Mouse (Mus musculus) urinary bladder, postnatal 25 days (tissue): Measurements from ENCODE around the gene Rhbg.
"Not testable (repeated sequence)": the region's sequence is repeated elsewhere in the genome, so short reads cannot be mapped to it uniquely, and the experiment has no call there.

Experiments
- DNase-seq: peaks from one replicate; pipeline ENCODE4 v3.0.0; 2022; ENCODE audit warnings: low spot score

The Rhbg gene

DNA sequence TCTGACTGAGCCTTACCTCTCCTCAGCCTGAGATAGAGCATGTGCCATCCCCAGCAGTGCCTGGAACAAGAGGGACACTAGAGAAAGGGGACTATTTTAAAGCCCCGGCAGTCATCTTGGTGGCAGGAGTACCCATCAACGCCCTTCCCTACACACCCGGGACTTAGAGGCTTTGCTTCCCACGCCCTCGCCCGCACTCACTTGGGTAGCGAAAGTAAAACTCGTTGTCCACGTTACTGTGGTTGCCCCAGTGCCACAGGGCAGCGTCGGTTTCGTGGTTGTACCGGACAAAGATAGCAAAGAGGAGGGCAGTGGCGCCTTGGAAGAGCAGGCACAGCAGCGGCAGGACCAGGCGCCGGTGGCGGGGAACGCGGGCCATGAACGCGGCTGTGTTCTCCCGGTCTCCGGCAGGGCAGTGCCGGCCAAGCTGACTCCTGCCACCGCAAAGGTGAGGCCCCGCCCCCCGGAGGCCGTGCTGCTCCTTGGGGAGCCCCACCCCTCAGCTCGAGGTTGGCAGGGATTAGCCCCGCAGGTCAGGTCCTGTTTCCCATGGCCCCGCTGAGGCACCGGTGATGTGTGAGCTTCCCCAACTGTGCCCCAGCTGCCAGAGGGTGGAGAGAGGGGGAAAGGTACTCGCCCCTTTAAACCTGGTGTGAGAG, at the start of gene Rhbg:
Gene Rhbg, minus strand, starts transcription at position 442 of the 659 bp plus-strand sequence.
- DNase-seq: peak; percentile 64

DNA sequence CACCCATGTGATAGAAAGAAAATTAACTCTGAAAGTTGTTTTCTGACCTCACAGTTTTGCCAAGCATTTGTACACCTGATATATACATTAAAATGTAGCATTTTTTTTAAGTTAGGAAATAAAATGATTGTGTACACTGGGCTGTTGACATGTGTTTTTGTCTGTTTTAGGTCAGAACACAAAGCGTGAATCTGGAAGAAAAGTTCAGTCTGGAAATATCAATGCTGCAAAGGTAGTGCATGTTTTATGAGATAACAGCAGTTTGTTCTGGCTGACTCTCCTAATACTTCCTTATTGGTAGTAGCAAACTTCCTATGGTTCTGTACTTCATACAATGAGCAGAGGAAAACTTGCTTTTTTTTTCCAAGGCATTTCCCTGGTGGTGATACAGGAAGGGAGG, 44.7 kb upstream of the Rhbg start:
- no peak for DNase-seq

DNA sequence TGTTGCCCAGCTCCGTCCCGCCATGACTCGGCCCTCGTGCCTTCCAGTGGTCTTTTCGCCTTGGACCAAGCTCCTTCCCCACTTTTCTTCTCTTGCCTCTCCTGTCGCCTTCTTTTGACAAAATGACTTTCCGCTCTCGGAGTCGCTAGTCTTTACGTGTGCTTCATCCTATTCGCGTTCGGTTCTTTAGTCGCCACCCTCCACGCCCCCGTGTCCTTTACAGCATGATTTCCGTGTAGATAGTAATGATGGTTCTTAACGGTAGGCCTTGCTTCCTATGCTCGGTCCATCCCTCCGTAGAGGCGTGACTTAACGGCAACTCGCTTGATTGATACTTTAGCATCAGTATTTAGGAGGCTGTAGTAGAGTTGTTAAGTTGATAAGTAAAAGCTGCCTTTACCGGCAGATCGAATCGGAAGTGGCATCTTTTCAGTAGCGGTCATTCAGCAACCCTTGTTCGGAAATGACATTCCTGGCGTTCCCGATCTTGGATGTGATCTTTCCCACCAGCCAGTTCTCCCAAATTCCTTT, 42.9 kb upstream of the Rhbg start:
- DNase-seq: no peak

DNA sequence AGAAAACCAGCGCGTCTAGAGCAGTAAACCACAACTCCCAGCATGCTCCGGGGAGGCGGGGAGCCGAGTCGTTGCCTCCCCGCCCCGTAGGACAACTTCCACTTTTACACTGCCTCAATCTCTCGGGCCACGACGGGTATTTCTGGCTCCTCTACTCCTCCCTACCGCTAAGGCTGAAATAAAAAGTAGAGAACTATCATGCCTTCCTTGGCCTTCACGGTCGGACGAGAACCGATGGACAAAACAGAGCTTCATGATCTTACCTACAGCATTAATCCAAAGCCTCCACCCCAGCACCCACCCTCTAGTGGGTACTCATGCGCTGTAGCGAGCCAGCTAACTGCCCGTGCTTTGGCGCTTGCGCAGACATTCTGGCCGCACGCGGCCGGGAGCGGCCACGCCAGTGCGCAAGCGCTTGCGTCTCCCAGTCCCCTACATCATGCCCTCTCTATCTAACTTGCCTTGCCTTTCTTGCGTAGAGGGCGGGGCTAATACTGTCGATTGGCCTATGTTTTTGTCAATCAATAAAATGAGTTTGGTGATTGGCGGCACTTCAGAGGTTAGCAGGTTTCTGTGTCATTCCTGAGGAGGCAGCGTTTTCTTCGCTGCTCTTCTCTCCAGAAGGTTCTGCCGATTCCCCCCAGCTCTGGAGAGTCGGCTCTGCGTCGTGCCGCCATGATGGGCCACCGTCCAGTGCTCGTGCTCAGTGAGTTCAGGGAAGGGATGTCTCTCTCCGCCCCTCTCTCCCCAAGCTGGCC, 42.2 kb upstream of the Rhbg start, which contains the start of the genes Tsacc and Cct3:
Gene Tsacc, minus strand, starts transcription at position 439 of the 758 bp plus-strand sequence.
Gene Cct3, plus strand, starts transcription at position 556 of the 758 bp plus-strand sequence.
- peak; percentile 90 for DNase-seq

DNA sequence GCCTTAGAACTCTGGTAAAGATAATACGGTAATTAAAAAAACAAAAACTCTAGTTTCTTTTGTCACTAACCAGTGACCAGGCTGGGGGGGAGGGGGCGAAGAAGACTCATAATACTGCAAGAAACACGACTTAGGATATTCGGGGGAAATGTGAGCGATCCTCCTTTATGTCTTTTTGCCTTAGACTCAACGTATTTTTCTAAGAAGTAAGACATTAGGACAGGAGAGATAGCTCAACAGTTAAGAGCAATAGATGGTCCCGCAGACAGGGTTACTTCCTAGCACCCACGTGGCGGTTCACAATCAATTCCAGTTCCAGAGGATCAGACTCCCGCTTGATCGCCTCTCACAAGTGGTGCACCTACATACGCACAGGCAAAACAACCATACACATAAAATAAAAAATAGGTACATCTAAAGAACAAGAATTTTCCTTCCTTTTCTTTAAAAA, 41.6 kb upstream of the Rhbg start:
- DNase-seq: no peak

DNA sequence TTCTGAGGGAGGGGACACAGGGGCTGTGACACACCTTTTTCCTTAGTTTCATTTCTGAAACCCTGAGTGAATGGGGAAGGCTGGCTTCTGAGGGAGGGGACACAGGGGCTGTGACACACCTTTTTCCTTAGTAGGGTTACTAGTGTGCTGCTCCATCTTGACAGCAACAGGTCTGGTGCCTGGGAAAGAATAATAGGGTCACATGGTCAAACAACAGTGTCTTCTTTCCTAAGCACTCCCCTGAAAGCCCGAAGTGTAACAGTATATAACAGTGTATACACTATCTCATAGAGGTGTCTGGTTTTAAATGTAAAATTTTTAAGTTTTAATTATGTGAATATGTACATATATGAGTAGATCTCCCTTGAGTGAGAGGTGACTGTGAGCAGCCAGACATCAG, 40.8 kb upstream of the Rhbg start:
- not testable (repeated sequence) for DNase-seq

DNA sequence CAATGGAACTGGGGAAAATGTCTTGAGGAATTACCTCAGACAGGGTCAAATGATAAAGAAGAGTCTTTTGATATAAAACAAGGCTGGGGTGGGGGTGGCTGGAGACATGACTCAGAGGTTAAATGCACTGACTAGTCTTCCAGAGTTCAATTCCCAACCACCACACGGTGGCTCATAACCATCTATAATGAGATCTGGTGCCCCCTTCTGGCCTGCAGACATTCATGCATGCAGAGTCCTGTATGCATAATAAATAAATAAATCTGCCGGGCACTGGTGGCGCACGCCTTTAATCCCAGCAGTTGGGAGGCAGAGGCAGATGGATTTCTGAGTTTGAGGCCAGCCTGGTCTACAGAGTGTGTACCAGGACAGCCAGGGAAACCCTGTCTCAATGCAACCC, 37.5 kb upstream of the Rhbg start:
- DNase-seq: no peak

DNA sequence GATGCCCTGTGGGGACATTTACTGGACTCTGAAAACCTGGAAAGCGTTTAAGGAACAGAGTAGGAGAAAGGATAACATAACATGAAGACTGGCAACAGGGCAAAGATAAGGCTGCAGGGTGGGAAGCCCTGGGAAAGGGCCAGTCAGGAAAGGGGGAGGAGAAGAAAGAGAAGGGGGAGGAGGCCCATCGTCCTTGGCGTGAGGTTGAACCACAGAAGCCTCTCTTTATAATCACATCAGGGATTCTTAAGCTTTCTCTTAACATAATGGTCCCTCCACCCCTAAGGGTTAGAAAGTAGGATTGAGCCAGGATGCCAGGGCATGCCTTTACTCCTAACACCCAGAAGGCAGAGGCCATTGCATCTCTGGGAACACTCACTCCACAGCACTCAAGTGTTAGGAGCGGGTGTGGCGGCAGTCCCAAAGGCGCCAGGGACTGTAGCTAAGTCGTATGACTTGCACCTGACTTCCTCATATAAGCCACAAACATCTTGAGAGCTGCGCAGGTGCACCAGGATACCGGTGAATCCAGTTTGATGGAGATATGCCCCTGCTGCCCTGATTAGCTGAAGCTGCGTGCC, 33.7 kb upstream of the Rhbg start:
- not testable (repeated sequence) for DNase-seq

DNA sequence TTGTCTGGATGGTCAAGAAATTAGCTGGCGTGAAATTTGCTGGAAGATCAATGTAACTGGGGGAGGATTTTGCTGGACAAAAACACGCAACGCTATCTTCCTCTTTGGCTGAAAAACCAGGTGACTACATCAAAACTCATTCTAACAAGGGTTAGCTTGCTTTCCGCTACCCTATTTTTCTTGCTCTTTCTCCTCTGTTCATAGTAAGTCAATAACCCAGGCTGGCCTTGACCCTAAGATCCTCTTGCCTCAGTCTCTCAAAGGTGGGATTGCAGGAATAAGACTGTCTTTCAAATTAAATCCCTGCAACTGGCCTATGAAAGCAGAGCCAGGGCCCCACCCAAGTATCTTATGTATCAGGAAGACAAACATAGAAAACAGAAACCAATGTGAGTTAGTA, 32.6 kb upstream of the Rhbg start, which contains the start of gene Gm38392:
Gene Gm38392, minus strand, starts transcription at position 101 of the 400 bp plus-strand sequence.
- no peak for DNase-seq

DNA sequence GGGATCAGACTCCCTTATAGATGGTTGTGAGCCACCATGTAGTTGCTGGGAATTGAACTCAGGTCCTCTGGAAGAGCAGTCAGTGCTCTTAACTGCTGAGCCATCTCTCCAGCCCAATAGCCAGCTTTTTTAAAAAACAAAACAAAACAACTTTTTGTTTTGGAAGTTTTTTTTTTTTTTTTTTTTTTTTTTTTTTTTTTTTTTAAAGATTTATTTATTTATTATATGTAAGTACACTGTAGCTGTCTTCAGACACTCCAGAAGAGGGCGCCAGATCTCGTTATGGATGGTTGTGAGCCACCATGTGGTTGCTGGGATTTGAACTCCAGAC, 31.0 kb upstream of the Rhbg start:
- not testable (repeated sequence) for DNase-seq

DNA sequence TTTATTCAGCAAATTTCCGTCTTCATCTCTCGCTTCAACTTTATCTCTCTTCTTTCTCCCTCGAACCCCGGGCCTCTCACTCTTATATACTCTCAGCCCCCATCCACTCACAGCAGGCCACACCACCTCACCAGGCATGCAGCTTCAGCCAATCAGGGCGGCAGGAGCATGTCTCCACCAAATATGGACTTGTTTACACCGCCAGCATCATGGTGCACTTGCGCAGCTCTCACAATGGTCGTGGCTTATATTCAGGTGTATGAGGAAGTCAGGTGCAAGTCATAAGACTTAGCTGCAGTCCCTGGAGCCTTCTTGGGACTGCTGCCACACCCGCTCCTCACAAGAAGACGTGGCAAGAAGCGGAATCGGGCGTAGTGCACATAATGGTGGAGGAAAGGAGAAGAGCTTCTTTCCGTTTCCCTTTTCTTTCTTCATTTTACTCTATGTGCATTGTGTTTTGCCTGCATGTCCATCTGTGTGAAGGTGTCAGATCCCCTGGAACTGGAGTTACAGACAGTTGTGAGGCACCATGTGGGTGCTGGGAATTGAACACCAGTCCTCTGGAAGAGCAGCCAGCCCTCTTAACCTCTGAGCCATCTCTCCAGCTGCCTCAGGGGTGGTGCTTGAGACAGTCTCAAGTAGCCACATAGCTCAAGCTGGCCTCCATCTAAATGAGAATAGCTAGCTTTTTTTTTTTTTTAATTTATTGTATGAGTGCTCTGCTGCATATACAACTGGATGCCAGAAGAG, 30.5 kb upstream of the Rhbg start:
- not testable (repeated sequence) for DNase-seq

DNA sequence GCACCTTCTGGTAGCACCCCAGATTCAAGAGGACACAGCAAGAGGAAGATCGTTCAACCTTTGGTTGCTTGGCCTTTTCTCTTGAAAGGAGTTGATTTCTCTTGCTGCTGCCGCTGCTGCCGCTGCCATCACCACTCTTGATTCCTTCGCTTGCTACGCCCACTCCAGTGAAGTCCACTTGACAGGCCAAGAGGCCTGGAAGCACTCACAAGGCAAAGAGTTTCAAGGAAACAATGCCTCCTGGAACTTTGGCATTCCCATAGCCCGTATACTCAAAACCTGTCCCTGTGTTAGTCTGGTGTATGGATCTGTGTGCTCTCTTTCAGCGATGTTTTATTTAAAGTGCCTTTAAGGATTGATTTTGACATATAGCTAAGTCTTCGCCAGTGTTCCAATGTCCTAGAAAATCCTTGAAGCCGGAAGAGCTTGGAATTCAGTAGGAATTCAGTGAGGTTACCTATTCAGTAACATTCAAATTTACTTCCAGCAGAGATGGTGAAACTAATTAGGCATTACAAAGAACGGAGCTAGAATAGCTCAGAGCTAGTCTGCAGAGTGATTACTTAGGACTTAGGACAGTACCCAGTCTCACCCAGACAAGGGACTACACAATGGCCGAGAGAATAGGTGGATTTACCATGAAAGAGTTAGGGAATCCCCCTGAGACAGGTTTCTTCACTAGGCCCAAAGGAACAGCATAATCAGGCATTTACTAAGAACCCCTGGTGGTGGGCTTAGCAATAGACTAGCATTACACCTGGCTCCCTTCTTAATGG, 26.8 kb upstream of the Rhbg start:
- DNase-seq: not testable (repeated sequence)

DNA sequence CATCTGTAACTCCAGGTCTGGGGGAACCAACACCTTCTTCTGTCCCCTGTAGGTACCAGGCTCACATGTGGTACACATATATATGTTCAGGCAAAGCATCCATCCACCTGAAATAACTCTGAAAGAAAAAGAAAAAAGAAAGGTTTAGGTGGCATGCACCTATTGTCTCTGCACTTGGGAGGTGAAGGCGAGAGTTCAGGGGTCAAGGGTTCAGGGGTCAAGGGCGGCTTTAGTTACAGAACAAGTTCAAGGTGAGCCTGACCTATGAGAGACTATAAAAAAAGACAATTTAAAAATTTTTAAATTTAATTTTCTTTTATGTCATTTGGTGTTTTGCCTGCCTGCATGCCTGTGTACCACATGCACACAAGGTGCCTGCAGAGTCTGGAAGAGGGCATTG, 25.5 kb upstream of the Rhbg start:
- no peak for DNase-seq

DNA sequence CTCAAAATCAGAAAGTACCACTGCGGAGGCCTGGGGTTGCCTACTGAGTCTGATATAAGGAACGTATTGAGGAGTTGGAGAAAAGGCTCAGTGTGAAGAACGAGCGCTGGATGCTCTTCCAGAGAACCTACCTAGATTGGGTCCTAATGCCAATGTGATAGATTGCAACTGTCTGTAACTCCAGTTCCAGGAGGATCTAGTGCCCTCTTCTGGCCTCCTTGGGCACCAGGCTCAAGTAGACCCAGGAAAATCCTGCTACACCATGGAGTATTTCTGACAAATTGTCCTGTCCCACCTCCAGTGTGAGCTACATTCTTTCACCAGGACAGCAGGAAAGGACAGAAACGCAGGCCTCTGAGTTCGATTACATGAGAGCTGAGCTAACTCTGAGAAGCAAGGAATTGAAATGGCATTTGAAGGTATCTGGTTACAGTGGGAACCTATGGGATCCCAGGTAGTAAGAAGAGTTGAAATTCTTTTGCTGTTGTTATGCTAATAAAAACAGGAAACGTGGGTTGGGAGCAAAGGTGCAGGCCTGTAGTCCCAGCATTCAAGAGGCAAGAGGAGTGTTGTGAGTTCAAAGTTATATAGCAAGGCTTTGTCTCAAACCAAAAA, 22.1 kb upstream of the Rhbg start:
- DNase-seq: peak; percentile 17

DNA sequence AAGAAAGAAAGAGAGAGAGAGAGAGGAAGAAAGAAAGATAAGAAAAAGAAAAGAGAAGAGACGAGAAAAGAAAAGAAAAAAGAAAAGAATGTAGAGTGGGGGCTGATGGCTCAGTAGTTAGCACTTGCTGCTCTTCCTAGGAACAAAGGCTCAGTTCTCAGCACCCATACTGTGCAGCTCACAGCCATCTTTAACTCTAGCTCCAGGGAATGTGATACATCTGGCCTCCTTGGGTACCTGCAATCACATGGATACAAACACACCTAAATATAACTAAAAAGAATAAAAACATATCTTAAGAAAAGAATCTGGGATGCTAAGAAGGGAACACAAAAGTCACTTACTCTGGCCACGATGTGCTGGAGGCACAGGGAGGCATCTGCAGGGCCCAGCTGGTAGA, 21.6 kb upstream of the Rhbg start:
- DNase-seq: no peak

DNA sequence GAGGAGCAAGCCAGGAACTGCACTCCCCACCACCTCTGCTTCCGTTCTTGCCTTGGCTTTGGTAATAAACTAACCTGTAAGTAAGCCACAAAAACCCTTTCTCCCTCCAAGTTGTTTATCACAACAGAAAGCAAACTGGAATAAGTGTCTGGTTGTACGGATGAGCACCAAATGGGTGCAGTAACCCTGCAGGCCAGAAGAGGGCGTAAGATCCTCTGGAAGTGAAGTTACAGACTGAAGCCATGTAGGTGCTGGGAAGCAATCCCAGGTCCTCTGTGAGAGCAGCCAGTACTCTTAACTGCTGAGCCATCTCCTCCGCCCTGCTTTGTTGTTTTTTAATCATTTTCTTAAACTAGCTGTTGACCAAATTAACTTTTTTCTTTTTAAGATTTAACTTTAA, 19.5 kb upstream of the Rhbg start:
- no peak for DNase-seq

DNA sequence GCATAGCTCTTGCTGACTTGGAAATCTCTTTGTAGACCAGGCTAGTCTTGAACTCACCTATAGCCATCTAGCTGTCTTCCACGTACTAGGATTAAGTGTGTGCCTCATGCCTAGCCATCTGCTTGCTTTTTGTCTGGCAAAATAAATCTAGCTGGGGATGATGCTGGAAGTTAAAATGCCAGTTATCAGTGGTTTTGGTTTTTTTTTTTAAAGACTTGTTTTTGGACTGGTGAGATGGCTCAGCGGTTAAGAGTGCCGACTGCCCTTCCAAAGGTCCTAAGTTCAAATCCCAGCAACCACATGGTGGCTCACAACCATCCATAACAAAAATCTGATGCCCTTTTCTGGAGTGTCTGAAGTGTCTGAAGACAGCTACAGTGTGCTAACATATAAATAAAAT, 17.4 kb upstream of the Rhbg start:
- no peak for DNase-seq

DNA sequence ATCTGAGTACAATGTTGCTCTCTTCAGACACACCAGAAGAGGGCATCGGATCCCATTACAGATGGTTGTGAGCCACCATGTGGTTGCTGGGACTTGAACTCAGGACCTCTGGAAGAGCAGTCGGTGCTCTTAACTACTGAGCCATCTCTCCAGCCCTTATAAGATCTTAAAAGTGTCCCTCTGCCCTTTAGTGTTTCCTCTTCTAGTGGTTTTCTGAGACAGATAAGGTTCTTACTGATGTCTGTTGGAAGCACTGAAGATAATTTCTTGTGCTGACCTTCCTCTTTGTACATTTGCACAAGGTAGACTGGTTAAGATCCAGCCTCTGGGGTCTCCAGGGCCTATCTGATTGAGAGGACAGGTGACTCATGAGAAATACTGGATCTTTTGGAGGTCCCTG, 16.8 kb upstream of the Rhbg start:
- DNase-seq: not testable (repeated sequence)

DNA sequence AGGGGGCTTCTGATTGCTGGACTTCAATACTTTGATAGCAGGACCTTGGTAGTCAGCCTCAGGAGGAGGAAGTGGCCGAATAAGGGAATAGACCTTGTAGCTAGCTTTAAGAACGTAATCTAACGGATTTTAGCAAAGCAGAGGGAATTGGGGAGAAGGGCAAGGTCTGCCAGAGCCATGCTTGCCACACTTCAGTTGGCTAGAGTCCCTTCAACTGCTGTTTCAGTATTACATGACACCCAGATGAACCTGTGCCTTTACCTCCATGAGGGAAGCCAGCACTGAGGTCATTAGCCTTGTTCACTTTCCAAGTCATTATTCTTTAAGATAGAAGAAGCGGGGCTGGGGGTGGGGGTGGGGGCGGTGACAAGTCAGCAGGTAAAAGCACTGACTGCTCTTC, 14.5 kb upstream of the Rhbg start:
- no peak for DNase-seq

DNA sequence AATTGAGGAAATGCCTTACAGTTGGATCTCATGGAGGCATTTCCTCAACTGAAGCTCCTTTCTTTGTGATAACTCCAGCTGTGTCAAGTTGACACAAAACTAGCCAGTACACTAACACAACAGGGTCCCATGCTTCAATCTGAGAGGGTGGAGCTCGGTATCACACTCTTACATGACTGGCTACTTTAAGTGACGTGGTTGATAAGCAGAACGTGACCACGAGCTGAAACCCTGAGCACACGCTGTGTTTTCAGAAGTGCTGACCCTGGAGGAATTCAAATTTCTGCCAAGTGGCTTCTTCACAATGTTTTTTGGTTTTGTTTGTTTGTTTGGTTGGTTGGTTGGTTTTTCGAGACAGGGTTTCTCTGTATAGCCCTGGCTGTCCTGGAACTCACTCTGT, 13.5 kb upstream of the Rhbg start:
- not testable (repeated sequence) for DNase-seq

DNA sequence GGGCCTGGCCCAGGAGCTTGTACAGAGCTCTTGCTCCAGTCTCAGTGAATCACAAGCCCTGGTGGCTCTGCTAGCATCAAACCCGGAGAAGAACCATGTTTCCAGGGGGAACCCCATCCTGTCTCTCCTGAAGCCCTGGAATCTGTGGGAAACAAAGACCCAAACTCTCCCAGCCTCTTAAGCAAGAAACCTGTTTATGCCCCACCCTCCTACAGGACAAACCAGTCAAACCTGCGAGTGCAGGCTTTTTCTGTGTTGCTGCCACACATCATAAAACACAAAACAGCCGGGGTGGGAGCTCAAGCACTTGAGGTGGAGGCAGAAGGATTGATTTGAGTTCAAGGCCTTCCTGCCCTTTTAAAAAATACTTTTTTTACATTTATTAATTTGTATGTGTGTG, 7.8 kb upstream of the Rhbg start:
- no peak for DNase-seq
